Mouse (Mus musculus) thymus, adult 2 months (tissue): Measurements from ENCODE around the gene Crnn. TPM values are rescaled to one million over a fixed set of nuclear protein-coding genes. Genes with fewer than 3 reads are reported as not detected.

Experiments
- DNase-seq: peaks from one replicate; pipeline ENCODE4 v3.0.0; 2021
- H3K27ac ChIP-seq: fragments of 200-500 bp; 2 replicates; pipeline ENCODE4 v1.5.1; 2012; ENCODE audit warnings: low read length, control low read depth; ENCODE audit not compliant: control insufficient read depth, insufficient read depth
- H3K27me3 ChIP-seq: fragments of 200-500 bp; 2 replicates; pipeline ENCODE4 v1.6.1; 2012; ENCODE audit warnings: mild to moderate bottlenecking, low read length, moderate library complexity, mixed read lengths; ENCODE audit not compliant: control insufficient read depth, insufficient read depth
- H3K36me3 ChIP-seq: fragments of 200-500 bp; 2 replicates; pipeline ENCODE4 v1.6.1; 2012; ENCODE audit warnings: mild to moderate bottlenecking, low read length, moderate library complexity; ENCODE audit not compliant: control insufficient read depth, insufficient read depth
- H3K4me1 ChIP-seq: fragments of 200-500 bp; replicated peaks from 2 replicates; pipeline ENCODE4 v1.6.1; 2012; ENCODE audit warnings: low read length; ENCODE audit not compliant: control insufficient read depth, insufficient read depth
- H3K4me3 ChIP-seq: fragments of 200-500 bp; 2 replicates; pipeline ENCODE4 v1.5.1; 2012; ENCODE audit warnings: mild to moderate bottlenecking, low read length, control low read depth, moderate library complexity; ENCODE audit not compliant: control insufficient read depth, insufficient read depth
- CTCF ChIP-seq: fragments of 200-500 bp; IDR thresholded peaks from 2 replicates; pipeline ENCODE4 v1.5.1; 2012; ENCODE audit warnings: mild to moderate bottlenecking, control low read depth, low read length, moderate library complexity, borderline replicate concordance; ENCODE audit not compliant: control insufficient read depth, poor library complexity, insufficient read depth; ENCODE audit errors: extremely low read depth
- POLR2A ChIP-seq: fragments of 200-500 bp; IDR thresholded peaks from 2 replicates; pipeline ENCODE4 v1.6.1; 2012; ENCODE audit warnings: mild to moderate bottlenecking, low read length, control low read depth, moderate library complexity; ENCODE audit not compliant: control insufficient read depth, poor library complexity, insufficient read depth; ENCODE audit errors: extremely low read depth
- WGBS: fragments of 180-500 bp; shearing (Covaris S2); methylation state at CpG from one replicate; pipeline ENCODE4 v1.1.7; 2018; 5-methylcytosine and 5-hydroxymethylcytosine counted together
- polyA plus RNA-seq: library from polyadenylated mRNA; depleted of rRNA; stranded (reverse); fragments of >200 nt; gene quantifications from 2 replicates; pipeline ENCODE4 v1.2.3, GENCODE M21; 2012; rRNA removed

Crnn gene
- 0.36 and 0.49 TPM in 2 replicates for polyA plus RNA-seq

- H3K4me3 ChIP-seq, result no peak within 1 kb of the TSS
- no peak for TF ChIP-seq POLR2A
- TF ChIP-seq CTCF, result no peak
- 69% methylated on average over 1 of the region's 1 CpGs for WGBS
These were observed at the start of gene Crnn for GRCm38 (mm10) chr3:93144510-93145051. Crnn (plus strand) TSS chr3:93144787.

GRCm38 (mm10) chr3:93096447-93096846 is 48.1 kb upstream of the Crnn start:
- Histone ChIP-seq H3K4me3 (no peak overlapping the region), H3K27me3 (no peaks in the 10 kb centered on the region), H3K4me1 (no peaks in the 10 kb centered on the region), H3K36me3 (no peaks in the 10 kb centered on the region), H3K27ac (no peak overlapping the region)
- TF ChIP-seq POLR2A (no peak), CTCF (no peak)
- no peak for DNase-seq
- WGBS, result 93% methylated on average over 2 of the region's 2 CpGs

More at GRCm38 (mm10) chr3:93144510-93145051, at the start of gene Crnn:
- no peak within 1 kb of the TSS for H3K27ac ChIP-seq
- H3K36me3 ChIP-seq, result no peaks in the 10 kb centered on the region
- no peaks in the 10 kb centered on the region for H3K27me3 ChIP-seq
- DNase-seq, result no peak
- H3K4me1 ChIP-seq, result no peaks in the 10 kb centered on the region

- H3K27me3 ChIP-seq, result no peaks in the 10 kb centered on the region
- H3K4me3 ChIP-seq, result no peak overlapping the region
- TF ChIP-seq POLR2A (no peak), CTCF (no peak)
- H3K4me1 ChIP-seq, result no peaks in the 10 kb centered on the region
- no peak for DNase-seq
- H3K27ac ChIP-seq, result no peak overlapping the region
- no peaks in the 10 kb centered on the region for H3K36me3 ChIP-seq
- WGBS, result 58% methylated on average over 5 of the region's 5 CpGs
These were observed 32.9 kb upstream of the Crnn start for GRCm38 (mm10) chr3:93111668-93112067.

GRCm38 (mm10) chr3:93114481-93114880 is 30.1 kb upstream of the Crnn start:
- H3K4me1 ChIP-seq, result no peaks in the 10 kb centered on the region
- TF ChIP-seq CTCF, result no peak
- TF ChIP-seq POLR2A, result no peak
- no peak overlapping the region for H3K4me3 ChIP-seq
- H3K36me3 ChIP-seq, result no peaks in the 10 kb centered on the region
- H3K27me3 ChIP-seq, result no peaks in the 10 kb centered on the region
- no peak overlapping the region for H3K27ac ChIP-seq
- peak; percentile 6 for DNase-seq
- 8% methylated on average over 2 of the region's 2 CpGs for WGBS

GRCm38 (mm10) chr3:93119101-93119500 is 25.5 kb upstream of the Crnn start:
- Histone ChIP-seq H3K4me3 (no peak overlapping the region), H3K36me3 (no peaks in the 10 kb centered on the region), H3K27ac (no peak overlapping the region), H3K4me1 (no peaks in the 10 kb centered on the region), H3K27me3 (no peaks in the 10 kb centered on the region)
- no peak for DNase-seq
- WGBS, result 51% methylated on average over 4 of the region's 4 CpGs
- TF ChIP-seq CTCF, result no peak
- TF ChIP-seq POLR2A, result no peak

- Histone ChIP-seq H3K27me3 (no peaks in the 10 kb centered on the region), H3K4me1 (no peaks in the 10 kb centered on the region), H3K36me3 (no peaks in the 10 kb centered on the region), H3K4me3 (no peak overlapping the region), H3K27ac (no peak overlapping the region)
- DNase-seq, result no peak
- 35% methylated on average over 4 of the region's 4 CpGs for WGBS
- TF ChIP-seq POLR2A (no peak), CTCF (no peak)
These were observed 16.5 kb upstream of the Crnn start for GRCm38 (mm10) chr3:93128052-93128451.

- TF ChIP-seq POLR2A (no peak), CTCF (no peak)
- H3K4me3 ChIP-seq, result no peak overlapping the region
- no peak for DNase-seq
These were observed 15.5 kb upstream of the Crnn start for GRCm38 (mm10) chr3:93129076-93129475.

More at GRCm38 (mm10) chr3:93129076-93129475, 15.5 kb upstream of the Crnn start:
- Histone ChIP-seq H3K4me1 (no peaks in the 10 kb centered on the region), H3K27me3 (no peaks in the 10 kb centered on the region), H3K27ac (no peak overlapping the region), H3K36me3 (no peaks in the 10 kb centered on the region)
- 64% methylated on average over 5 of the region's 5 CpGs for WGBS
